Comparison of ENCODE assay signal across 8 mouse cellular contexts in the genomic region with DNA sequence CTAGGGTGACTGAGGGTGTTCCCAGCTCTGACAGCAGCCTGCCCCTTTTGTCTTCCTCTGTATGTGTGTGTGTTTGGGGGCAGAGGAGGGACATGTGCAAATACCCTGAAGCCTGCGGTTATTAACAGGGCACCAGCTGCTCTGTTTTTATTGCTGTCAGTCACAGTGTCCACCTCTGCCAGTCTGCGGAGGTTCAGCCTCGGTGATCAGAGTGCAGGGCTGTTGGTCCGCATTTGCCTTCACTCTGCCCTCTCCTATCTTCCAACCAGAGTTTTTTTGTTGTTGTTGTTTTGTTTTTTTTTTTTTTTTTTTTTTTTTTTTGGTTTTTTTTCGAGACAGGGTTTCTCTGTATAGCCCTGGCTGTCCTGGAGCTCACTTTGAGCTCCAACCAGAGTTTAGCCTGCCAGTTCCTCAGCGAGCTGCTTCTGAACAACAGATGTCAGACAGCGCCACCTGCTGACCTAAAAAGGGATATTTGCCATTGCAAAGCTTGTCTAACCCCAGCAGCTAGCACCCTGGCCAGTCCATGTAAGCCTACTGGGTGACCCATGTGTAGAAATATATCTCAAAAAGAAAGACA.
DNase-seq lines count a peak whose midpoint lies in the region; ATAC-seq and TF ChIP-seq lines count a peak whose summit lies in the region.

No protein-coding gene starts in this region.

- H3K4me3 ChIP-seq in hindbrain, postnatal 0 days (ENCODE audit: low read length), result no peak overlapping the region

- no peak overlapping the region for H3K9ac ChIP-seq in hindbrain, postnatal 0 days (replicated peaks; ENCODE audit: low read length)

- DNase-seq in adrenal gland, adult (ENCODE audit: inconsistent age in 2 of 2, low spot score in 1 of 2), result peak; percentile 60 to 88
- DNase-seq in cerebellum, postnatal 10 days, result peak; percentile 96 to 98
- peak; percentile 35 to 78 for DNase-seq in frontal cortex, postnatal 10 days (ENCODE audit: low spot score in 2 of 2)
- peak; percentile 95 for DNase-seq in hindbrain, postnatal 0 days (ENCODE audit: low spot score)
- DNase-seq in left cerebral cortex, adult 11 months (ENCODE audit: low spot score), result peak; percentile 64
- DNase-seq in lung, postnatal 36 days, result peak; percentile 76
- peak; percentile 81 to 92 for DNase-seq in right cerebral cortex, postnatal 10 days (ENCODE audit: low spot score in 2 of 2)
- no peak for DNase-seq in natural killer cell, adult 2 months (ENCODE audit: low spot score in 2 of 2)

- H3K27ac ChIP-seq in hindbrain, postnatal 0 days, result no peak overlapping the region

- peak; percentile 89 for ATAC-seq in hindbrain, postnatal 0 days

- H3K36me3 ChIP-seq in hindbrain, postnatal 0 days (ENCODE audit: insufficient read depth, low read length), result no peaks in the 10 kb centered on the region

- peak; percentile 86 for TF ChIP-seq CTCF in hindbrain, postnatal 0 days (IDR thresholded peaks at IDR 0.05; ENCODE audit: low read depth)

- no peaks in the 10 kb centered on the region for H3K4me1 ChIP-seq in hindbrain, postnatal 0 days (ENCODE audit: insufficient read depth, low read length)

- H3K9me3 ChIP-seq in hindbrain, postnatal 0 days (ENCODE audit: low read length), result no peaks in the 10 kb centered on the region

- H3K4me2 ChIP-seq in hindbrain, postnatal 0 days (ENCODE audit: low read depth, low read length), result 0 out of 2 replicates have a peak overlapping the region, but pooled peaks have one; percentile 5

- 10% methylated on average over 7 of the region's 7 CpGs for WGBS in hindbrain, postnatal 0 days

- no peaks in the 10 kb centered on the region for H3K27me3 ChIP-seq in hindbrain, postnatal 0 days (ENCODE audit: insufficient read depth, low read length)

Comparison
In these comparisons a context has a peak if more than half of its experiments do, and no peak if none do; other contexts are left out.
1. DNase-seq: peak in adrenal gland, adult (2 of 2), cerebellum, postnatal 10 days (2 of 2), frontal cortex, postnatal 10 days (2 of 2), hindbrain, postnatal 0 days (single experiment), left cerebral cortex, adult 11 months (single experiment), lung, postnatal 36 days (single experiment) and right cerebral cortex, postnatal 10 days (2 of 2); none in natural killer cell, adult 2 months (0 of 2).